Mouse (Mus musculus) left cerebral cortex, adult 11 months (tissue): ENCODE measurements around the gene Lipc.

Experiments used
- DNase-seq: peaks from one replicate; pipeline ENCODE4 v3.0.0; 2022; ENCODE audit warnings: low spot score

The Lipc gene

DNA sequence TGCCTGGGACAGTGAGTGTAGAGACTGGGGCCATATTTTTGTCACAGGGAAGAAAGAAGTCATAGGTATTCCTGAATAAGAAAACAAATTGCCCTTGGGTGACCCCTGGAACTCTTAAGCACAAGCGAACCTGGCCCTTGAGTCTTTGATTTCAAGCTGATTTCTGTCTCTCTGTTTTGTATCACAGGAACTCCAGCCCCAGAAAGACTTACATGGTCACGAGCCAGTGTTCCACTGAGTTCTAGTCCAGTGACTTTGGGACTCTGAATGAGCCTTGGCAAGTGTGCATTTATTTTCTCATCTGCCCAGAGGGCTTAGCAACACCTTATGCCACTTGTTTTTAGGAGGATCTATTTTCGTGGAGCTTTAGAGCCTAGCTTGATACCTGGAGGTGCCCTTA, 5.7 kb upstream of the Lipc start:
- DNase-seq, result no peak

DNA sequence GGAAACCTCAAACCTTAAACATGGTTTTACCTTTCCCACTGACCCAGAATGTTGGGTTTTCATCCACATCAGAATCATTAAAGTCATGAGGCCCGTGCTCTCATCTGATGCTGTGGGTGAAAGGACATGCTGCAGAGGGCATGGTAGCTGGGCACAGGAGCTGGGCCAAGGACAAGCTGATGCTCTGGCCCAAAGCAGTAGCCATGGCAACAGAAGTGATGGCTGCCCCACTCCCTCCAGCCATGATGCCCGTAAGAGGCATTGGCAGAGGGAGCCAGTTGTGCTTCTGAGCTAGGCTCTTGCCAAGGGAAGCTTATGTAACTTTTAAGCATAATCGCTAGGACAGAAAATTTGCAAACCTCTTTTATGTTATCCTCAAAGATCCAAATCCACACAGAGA, 2.2 kb upstream of the Lipc start:
- DNase-seq, result no peak

DNA sequence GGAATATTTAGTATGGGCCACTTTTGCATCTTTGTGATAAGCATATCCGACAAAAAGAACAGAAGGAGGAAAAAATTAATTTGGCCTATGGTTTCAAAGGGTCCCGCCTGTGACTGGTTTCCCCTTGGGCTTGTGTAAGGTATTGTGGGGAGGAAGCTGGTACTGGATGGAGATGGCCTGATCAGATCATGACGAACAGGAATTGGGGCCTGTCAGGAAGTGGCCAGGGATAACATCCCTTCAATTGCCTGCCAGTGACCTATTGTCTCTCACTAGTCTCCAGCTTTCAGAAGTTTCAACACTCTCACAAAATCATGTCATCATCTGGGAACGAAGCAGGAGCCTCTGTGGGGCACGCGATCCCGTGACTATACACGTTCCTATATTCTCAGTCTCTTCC, 2.7 kb downstream of the Lipc start:
- no peak for DNase-seq

DNA sequence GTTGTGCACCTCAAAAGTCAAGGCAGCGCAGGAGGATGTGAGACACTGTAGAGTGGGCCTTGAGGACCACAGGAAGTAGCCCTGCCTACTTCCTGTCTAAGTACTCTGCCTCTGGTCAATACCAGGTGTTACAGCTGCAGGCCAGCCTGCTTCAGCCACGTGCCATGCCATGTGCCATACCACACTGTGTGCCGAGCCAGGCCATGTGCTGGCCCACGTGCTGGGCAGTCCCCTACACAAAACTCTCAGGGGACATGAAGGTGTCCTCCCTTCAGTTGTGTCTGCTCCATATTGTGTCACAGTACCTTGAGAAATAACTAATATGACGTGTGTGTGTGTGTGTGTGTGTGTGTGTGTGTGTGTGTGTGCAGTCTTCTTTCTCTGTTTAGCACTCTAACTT, 4.7 kb downstream of the Lipc start:
- no peak for DNase-seq

DNA sequence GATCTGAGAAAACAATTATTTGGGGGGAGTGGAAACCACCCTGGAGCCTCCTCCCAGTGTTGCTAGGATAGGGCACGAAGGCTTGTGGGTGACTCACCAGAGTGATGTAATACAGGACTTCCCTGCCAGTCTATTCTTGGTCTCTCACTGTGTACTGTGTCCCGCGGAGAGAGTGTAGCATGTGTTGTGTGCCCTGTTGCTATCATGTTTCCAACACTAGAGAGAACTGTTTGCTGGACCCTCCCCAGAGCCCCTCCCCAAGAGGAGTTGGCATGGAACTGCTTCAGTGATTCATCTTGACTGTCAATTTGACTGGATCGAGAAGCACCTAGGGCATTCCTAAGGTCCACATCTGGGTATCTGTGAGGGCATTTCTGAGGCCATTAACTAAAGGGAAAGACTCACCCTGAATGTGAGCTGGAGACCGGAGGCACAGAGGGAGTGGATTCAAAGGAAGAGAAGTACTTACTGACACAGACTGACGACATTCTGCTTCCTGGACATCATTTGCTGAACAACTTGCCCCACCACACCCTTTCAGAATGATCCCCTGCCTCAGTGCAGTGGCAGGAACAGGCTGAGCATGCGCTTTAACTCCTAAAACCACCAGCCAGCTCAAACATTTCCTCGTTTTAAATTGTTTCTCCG, 9.2 kb downstream of the Lipc start:
- no peak for DNase-seq

DNA sequence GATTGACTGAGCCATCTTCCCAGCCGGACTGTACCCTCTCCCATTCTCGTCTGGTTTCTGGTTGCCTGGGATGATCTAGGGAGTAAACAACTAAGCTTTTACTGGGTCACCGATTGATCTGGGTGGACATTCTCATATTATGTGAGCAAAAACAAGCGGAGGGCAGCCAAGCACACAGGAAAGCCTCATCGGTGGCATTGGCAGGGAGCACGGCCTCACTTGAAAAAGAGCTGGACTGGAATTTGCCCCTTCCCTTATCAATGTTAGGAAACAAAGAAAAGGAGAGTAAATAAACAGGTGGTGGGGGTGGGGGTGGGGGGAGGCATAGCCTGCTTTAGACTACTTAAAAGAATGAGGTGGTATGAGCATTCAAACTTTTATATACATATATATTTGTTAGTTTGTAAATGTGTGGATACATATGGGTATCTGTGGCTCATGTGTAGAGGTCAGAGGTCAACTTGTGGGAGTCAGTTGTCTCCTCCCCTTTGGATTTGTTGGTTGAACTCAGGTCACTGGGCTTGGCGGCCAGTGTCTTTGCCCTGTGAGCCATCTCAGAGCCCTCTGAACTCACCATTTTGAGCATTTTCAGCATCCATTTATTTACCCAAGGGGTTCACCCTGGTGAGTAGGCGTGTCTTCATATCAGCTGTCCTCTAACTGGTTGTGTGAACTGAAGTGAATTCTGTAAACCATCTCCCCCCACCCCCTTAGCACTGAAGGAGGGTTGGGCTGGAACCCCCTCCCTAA, 12.1 kb downstream of the Lipc start:
- DNase-seq, result no peak

DNA sequence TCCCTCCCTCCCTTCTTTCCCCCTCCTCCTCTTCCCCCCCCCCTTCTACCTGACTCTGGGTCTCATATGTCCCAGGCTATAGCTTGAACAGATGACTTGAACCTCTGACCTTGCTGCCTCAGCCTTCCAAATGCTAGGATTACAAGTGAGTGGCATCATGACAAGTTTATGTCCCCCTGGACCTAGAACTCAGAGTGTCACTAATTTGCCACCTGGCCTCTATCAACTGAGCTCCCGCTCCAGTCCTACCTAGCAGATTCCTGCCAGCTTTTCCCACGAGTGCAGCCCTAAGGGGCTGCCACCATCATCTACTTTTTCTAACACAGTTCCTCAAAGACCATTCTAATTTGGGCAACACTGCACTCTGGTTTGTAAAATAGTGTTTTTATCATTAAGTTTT, 13.2 kb downstream of the Lipc start:
- DNase-seq, result no peak

DNA sequence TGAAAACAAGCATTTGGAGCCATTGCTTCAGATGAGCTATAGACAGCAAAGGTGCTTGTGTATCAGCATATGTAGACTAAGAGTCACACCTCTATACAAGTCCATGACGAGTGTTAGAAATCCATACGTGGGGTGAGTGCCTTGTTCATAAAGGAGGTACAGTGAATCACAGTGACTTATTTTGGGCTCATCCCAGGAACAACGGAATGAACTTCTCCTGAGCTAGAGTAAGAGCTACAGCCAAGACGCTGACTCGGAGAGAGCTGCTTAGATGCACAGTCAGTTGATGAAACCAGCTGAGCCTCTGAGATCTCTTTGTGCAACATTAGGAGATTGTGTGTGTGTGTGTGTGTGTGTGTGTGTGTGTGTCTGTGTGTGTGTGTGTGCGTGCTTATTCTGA, 13.9 kb downstream of the Lipc start:
- no peak for DNase-seq

DNA sequence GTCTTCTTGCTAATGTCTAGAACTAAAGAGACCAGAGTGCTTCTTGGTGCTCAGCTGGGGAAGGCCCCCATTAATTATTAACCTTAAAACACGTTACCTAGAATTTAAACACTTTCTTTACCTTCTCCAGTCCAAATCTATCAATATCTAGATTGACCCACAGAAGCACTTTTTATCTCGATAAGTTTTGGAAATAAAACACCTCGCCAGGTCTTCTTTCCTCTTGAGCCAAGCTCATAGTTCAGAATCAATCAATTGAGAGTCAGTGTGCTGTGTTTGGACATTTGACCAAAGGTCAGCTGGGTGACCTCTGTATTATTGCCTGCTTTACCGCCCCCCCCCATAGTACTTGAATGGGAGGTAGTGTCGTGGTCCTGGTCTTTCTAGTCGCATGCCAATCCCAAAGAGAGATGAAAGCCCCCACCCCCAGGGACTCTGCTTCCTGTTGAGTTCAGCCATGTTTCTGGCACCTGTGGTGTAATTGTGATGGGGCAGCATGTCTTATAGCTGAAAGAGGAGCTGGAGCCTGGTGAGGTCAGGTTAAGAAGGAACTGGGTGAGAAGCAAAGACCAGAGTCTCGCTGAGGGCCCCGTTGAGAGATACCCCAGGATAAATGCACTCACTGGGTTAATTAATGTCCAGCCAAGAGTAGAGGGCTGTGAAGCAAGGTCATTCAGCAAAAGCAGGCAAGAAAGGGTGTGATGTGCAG, 17.3 kb downstream of the Lipc start:
- DNase-seq, result no peak

DNA sequence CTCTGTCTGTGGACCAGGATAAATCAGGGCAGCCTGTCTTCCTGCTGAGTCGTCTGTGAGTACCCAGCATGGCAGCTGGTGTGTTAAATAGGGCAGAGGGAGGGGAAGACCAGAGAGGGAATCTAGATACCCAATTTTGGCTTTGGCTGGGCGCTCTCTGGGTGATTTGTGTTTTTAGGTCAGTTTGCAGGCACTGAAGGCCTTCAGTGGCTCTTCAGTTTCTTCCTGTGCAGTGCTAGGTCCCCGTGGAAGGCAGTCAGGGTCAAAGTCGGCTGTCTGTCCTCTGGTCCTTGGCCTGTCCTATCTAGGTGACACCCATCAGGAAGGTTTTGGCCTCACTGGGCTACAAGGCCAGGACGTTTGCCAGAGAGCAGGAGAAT, 21.4 kb downstream of the Lipc start:
- no peak for DNase-seq

DNA sequence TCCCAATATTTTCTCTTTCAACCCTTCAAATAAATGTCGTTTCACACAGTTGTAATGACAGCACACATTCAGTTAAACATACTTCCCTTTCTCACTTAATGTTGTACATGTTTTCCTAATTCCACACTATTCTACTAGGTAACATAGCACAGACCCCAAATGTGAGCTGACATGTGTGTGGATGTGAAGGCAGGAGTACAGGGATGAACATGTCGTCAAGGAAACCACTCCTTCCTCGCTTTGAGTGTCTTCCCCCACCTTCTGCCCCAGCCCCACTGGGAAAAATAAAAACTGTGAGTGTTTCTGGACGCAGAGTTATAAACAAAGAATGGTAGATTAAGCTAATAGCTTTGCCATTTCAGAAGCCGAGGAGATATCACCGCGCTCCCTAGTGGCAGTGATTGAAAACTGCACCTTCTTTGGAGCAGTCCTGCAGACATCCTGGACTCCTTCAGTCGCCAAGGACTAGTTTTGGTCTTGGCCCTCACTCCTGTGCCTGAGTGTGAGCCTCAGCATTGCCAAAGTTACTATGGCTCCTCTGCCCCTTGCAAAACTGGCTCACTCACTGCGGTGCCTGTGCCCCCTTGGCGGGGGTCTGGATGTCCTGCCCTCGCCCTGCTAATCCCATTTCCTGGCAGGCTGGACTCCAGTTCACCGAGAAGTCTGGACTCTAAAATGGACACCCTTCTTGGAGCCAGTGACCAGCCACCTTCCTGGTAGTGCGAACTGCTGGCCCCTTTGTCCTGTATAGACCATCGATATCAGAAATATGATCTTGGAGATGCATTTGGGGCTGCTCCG, 22.0 kb downstream of the Lipc start:
- DNase-seq, result no peak

DNA sequence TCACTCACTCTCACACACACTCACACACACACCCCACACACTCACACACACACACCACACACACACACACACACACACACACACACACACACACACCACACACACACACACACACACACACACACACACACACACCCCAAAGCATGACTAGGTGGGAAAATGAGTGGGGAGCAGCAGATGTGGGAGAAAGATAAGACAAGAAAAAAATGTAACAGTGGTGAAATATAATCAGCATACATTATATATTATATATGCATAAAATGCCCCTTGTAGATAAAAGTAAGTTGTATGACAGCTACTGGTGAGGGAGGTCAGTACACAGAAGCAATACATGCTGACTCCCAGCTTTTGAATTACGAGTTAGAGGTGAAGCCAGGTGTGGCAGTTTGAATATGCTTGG, 23.6 kb downstream of the Lipc start:
- DNase-seq, result no peak

DNA sequence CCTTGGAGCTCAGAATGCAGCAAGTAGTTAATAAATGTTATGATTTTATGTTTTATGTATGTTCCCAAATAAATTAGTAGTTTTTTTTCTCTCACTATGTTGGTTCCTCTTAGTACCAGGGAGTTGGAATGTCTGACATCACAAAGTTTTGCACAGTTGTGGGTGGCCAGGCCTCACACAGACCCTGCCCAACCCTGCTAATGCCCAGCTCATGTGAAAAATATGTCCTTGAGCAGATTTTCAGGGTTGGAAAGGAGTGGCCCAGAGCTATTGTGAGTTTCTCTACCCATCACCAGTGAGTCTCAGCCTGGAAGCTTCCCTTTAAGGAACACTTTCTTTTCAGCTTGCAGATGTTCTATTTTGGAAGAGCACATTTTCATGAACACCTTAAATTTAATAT, 24.3 kb downstream of the Lipc start:
- DNase-seq, result no peak

DNA sequence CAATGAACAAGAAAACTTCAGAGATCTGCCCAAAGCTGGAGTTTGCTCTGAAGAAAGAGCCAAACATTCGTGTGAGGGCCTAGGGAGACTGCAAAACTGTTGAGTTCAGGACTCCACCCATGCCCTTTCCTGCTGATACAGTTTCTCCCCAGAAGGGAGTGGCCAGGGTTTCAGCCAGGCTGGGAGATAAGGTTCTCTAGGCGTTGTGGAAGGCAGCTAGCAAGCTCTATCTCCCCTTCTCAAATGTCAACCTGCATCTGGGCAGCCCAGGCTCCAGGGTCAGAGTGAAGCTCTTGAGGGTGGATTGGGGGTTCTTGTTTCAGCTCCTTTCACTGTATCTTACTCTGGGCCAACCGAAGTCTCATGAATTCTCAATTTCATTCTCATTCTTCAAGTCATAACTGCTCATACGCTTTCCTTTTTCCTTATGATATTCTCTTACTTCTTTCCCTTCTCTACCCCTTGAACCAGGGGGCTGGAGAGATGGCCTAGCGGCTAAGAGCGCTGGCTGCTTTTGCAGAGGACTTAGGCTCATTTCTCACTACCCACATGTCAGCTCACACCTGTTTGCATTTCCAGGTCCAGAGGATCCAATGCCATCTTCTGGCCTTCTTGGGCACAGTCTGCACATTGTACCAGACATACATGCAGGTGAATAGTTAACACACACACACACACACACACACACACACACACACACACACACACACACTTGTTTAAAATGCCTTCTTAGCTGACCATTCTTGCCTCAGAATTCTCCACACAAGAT, 25.0 kb downstream of the Lipc start:
- no peak for DNase-seq

DNA sequence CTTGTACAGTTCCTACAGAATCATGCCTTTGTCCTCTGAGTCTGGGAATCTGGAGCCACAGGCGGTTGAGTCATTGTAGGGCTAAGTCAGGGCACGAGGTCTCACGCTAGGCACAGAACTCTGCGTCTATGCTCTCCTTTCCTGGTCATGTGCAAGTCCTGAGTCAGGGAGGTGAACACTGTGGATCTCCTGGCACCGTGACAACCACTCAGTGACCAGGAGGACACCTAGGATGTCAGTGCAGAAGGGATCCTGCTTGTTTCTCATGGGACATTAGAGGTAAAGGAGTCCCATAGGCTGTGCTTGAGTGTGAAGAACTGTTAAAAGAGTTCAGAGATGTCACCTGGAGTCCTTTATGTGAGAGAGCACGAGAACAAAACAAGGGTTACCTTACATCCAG, 26.8 kb downstream of the Lipc start:
- DNase-seq, result no peak

DNA sequence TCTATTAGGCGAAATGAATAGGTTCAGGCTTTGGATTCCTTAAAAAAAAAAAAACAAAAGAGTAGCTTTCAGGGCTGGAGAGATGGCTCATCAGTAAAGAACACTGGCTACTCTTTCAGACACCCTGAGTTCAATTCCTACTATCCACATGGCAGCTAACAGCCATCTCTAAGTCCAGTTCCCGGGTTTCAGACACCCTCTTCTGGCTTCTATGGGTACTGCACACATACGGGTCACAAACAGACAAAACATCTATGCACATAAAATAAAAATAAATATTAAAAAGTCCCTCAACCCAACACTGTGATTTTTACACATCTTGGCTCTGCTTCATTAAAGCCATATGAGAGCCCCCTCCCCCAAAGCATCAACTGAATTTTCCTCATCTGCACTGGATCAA, 27.3 kb downstream of the Lipc start:
- DNase-seq, result no peak

DNA sequence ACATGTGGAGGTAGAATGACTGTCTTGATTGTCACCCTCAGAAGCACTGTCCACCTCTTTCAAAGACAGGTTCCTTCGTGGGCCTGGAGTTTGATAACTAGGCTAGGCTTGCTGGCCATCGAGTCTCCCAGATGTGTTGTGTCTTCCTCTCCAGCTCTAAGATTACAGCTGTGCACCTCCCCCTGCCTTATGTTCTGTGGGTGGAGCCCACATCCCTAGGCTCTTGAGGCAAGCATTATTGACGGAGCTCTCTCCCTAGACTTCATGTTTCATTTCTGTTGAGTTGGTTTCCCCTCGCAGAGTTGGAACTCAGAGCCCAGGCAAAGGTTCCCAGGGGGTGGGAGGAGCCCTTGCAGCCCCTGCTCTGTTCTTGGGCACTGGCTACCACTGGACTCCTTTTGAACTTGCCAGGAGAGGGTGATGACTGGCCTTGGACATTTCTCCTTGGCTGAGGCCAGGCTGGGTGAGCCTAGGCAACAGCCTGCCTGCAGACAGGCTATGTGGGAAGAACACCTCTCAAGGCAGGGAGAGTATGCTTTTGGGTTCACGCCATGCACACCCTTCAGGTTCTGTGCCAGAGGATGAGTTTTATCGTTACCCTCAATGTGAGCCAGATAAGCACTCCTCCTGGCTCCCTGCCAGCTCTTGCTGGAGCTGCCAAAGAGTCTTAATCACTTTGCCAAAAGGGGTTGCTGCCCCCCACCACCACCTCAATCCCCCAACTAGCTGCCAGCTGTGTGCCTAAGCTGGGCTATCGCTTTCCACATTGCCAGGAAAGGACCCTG, 30.1 kb downstream of the Lipc start:
- DNase-seq, result no peak

DNA sequence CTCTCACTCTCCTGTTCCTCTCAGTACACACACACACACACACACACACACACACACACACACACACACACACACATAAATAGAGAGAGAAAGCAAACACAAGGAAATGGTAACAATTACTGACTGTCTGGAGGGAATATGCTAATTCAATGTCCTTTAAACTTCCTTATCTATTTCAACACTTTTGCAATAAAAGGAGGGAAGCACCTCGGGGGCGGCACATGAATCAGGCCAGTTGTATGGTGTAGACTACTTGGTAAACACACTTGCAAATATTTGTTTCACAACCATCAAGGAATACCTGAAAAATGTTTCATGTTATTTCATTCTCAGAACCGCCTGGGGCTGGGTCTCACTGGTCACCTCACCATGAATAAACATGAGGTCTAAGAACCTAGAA, 30.9 kb downstream of the Lipc start:
- no peak for DNase-seq

DNA sequence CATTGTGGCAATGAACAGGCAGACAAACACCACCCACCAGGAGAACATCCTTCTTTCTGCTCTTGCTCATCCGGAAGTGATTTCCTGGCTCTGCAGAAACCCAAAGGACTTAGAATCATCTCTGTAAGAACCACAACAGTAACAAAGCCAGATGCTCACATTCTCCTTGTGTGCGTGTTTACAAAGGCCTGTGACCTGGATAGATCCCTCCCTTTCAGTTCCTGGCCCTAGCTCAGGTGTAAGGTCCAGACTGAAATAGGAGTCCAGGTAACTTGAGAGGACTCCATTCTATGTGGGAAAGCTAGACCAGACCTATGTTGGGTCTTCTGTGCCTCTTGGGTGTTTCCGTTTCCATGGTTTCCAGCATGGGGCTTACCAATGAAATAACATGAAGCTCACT, 32.8 kb downstream of the Lipc start:
- no peak for DNase-seq

DNA sequence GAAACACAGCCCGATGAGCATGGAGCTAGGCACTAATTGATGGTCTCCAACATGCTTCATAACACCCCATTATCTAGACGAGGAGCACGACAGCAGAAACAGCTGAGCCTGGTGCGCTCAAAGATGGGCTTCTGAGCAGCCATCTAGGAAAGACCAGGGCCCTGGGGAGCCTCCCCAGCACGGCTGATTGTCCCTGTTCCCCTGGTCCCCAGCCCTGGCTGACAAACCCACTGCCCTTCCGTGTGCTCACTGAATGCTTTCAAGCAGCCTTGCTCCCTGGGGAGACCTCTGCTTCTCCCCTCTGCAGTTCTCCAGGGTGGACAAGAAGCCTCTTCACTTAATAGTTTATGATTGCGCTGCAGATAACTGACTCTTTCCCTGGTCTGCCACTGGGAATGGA, 35.5 kb downstream of the Lipc start:
- no peak for DNase-seq

DNA sequence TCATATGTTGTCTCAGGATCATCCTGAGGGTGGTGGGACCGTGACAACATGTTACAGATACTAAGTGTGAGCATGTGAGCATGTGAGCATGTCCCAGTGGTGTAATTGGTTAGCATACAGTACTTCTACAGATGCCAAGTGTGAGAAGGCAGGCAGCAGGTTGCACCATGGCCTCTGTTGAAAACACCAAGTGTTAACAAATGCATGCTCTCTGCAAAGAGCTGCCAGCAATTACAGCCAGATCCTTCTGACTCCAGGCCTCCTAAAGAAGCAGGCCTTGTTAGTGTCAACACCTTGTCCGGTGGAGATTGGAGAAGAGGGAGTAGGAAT, 36.7 kb downstream of the Lipc start:
- no peak for DNase-seq
